Mouse (Mus musculus): ENCODE measurements around the gene Gm20809. TPM values are rescaled to one million over a fixed set of nuclear protein-coding genes. Genes with fewer than 3 reads are reported as not detected.
"Not testable (repeated sequence)": the region's sequence is repeated elsewhere in the genome, so short reads cannot be mapped to it uniquely, and the experiment has no call there.

Gene Gm20809
- polyA plus RNA-seq (2012), result not detected in 2 replicates

- not testable (repeated sequence) for H3K27me3 ChIP-seq (ENCODE audit: control insufficient read depth); H3K4me1 ChIP-seq (ENCODE audit: control insufficient read depth); H3K9me3 ChIP-seq (ENCODE audit: control insufficient read depth, low read length); H3K36me3 ChIP-seq (ENCODE audit: control insufficient read depth); H3K4me3 ChIP-seq (replicated peaks)
Measured at GRCm38 (mm10) chrY:24454757-24455156, at the start of gene Gm20809. TSS of gene Gm20809 (plus strand) at chrY:24455057.

All from erythroblast, embryonic 14.5 days (primary cell).